Mouse (Mus musculus): ENCODE measurements around the gene Nsmf. TPM values are rescaled to one million over a fixed set of nuclear protein-coding genes. Genes with fewer than 3 reads are reported as not detected.

Nsmf gene
- polyA plus RNA-seq, 1 experiment from 2014 or later = 143 TPM

GRCm38 (mm10) chr2:25072398-25072797 lies 18.2 kb downstream of the Nsmf start:
- ATAC-seq (ENCODE audit: low read depth) = no peak
- H3K27ac ChIP-seq (ENCODE audit: low read depth, low read length) = no peak overlapping the region
- H3K4me3 ChIP-seq (ENCODE audit: low read depth, low read length) = no peak overlapping the region
- no peak overlapping the region for H3K9ac ChIP-seq (replicated peaks; ENCODE audit: low read depth, low read length)
- no peaks in the 10 kb centered on the region for H3K36me3 ChIP-seq (ENCODE audit: control insufficient read depth, insufficient read depth, low read length)
- H3K27me3 ChIP-seq (ENCODE audit: control insufficient read depth, insufficient read depth, low read length) = no peaks in the 10 kb centered on the region
- 95% methylated on average over 4 of the region's 4 CpGs for WGBS
- H3K4me1 ChIP-seq (ENCODE audit: control insufficient read depth, insufficient read depth, low read length) = no peaks in the 10 kb centered on the region
- H3K4me2 ChIP-seq (ENCODE audit: low read depth, low read length) = no peak overlapping the region
- no peaks in the 10 kb centered on the region for H3K9me3 ChIP-seq (ENCODE audit: control insufficient read depth, low read length)

DNA sequence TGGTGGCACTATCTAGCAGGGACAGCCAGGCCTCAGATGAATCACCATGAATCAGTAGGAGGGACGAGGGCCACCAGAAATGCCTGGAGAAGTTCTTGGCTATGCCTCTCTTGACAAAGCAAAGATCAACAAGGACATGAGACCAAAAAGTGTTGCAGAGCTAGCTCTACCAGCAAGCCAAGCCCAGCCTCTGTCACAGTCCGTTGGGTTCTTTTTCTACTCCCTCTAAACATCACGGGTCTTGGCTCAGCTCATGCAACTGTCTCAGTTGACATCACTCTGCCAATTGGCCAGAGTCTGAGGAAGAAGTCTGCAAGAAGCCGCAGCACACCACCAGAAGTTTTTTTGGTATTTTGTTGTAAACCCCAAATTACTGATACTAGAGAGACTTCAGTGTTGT lies 21.4 kb downstream of the Nsmf start:
- 69% methylated on average over 4 of the region's 4 CpGs for WGBS

GRCm38 (mm10) chr2:25078967-25079366 lies 24.8 kb downstream of the Nsmf start:
- no peaks in the 10 kb centered on the region for H3K4me1 ChIP-seq (ENCODE audit: control insufficient read depth, insufficient read depth, low read length)
- H3K27me3 ChIP-seq (ENCODE audit: control insufficient read depth, insufficient read depth, low read length) = no peaks in the 10 kb centered on the region
- no peak for ATAC-seq (ENCODE audit: low read depth)
- WGBS = 67% methylated on average over 1 of the region's 1 CpGs
- H3K9ac ChIP-seq (replicated peaks; ENCODE audit: low read depth, low read length) = no peak overlapping the region
- H3K4me2 ChIP-seq (ENCODE audit: low read depth, low read length) = no peak overlapping the region
- H3K36me3 ChIP-seq (ENCODE audit: control insufficient read depth, insufficient read depth, low read length) = no peaks in the 10 kb centered on the region
- no peaks in the 10 kb centered on the region for H3K9me3 ChIP-seq (ENCODE audit: control insufficient read depth, low read length)
- no peak overlapping the region for H3K4me3 ChIP-seq (ENCODE audit: low read depth, low read length)
- no peak overlapping the region for H3K27ac ChIP-seq (ENCODE audit: low read depth, low read length)

More for the DNA sequence above, 21.4 kb downstream of the Nsmf start:
- no peak for ATAC-seq (ENCODE audit: low read depth)
- Histone ChIP-seq H3K27ac (ENCODE audit: low read depth, low read length) (no peak overlapping the region), H3K36me3 (ENCODE audit: control insufficient read depth, insufficient read depth, low read length) (no peaks in the 10 kb centered on the region), H3K4me2 (ENCODE audit: low read depth, low read length) (no peak overlapping the region), H3K27me3 (ENCODE audit: control insufficient read depth, insufficient read depth, low read length) (no peaks in the 10 kb centered on the region), H3K4me1 (ENCODE audit: control insufficient read depth, insufficient read depth, low read length) (no peaks in the 10 kb centered on the region), H3K9ac (replicated peaks; ENCODE audit: low read depth, low read length) (no peak overlapping the region), H3K4me3 (ENCODE audit: low read depth, low read length) (no peak overlapping the region), H3K9me3 (ENCODE audit: control insufficient read depth, low read length) (no peaks in the 10 kb centered on the region)

GRCm38 (mm10) chr2:25080076-25080475 lies 25.9 kb downstream of the Nsmf start, which contains the start of gene Entpd8:
TSS of gene Entpd8 (plus strand) at chr2:25080304.
- 75% methylated on average over 5 of the region's 5 CpGs for WGBS

GRCm38 (mm10) chr2:25083697-25084096 lies 29.5 kb downstream of the Nsmf start:
- H3K4me1 ChIP-seq (ENCODE audit: control insufficient read depth, insufficient read depth, low read length) = no peaks in the 10 kb centered on the region
- no peaks in the 10 kb centered on the region for H3K9me3 ChIP-seq (ENCODE audit: control insufficient read depth, low read length)
- ATAC-seq (ENCODE audit: low read depth) = no peak
- no peak overlapping the region for H3K9ac ChIP-seq (replicated peaks; ENCODE audit: low read depth, low read length)
- no peak overlapping the region for H3K4me2 ChIP-seq (ENCODE audit: low read depth, low read length)
- WGBS = 89% methylated on average over 4 of the region's 4 CpGs
- no peaks in the 10 kb centered on the region for H3K27me3 ChIP-seq (ENCODE audit: control insufficient read depth, insufficient read depth, low read length)
- H3K27ac ChIP-seq (ENCODE audit: low read depth, low read length) = no peak overlapping the region
- no peak overlapping the region for H3K4me3 ChIP-seq (ENCODE audit: low read depth, low read length)
- no peaks in the 10 kb centered on the region for H3K36me3 ChIP-seq (ENCODE audit: control insufficient read depth, insufficient read depth, low read length)

More at GRCm38 (mm10) chr2:25080076-25080475, 25.9 kb downstream of the Nsmf start, which contains the start of gene Entpd8:
- Histone ChIP-seq H3K9ac (replicated peaks; ENCODE audit: low read depth, low read length) (no peak within 1 kb of the TSS), H3K27me3 (ENCODE audit: control insufficient read depth, insufficient read depth, low read length) (no peaks in the 10 kb centered on the region), H3K27ac (ENCODE audit: low read depth, low read length) (no peak within 1 kb of the TSS), H3K4me2 (ENCODE audit: low read depth, low read length) (no peak within 1 kb of the TSS), H3K4me1 (ENCODE audit: control insufficient read depth, insufficient read depth, low read length) (no peaks in the 10 kb centered on the region), H3K9me3 (ENCODE audit: control insufficient read depth, low read length) (no peaks in the 10 kb centered on the region), H3K36me3 (ENCODE audit: control insufficient read depth, insufficient read depth, low read length) (no peaks in the 10 kb centered on the region), H3K4me3 (ENCODE audit: low read depth, low read length) (no peak within 1 kb of the TSS)
- no peak for ATAC-seq (ENCODE audit: low read depth)

- H3K9me3 ChIP-seq (ENCODE audit: control insufficient read depth, low read length) = no peaks in the 10 kb centered on the region
- H3K27me3 ChIP-seq (ENCODE audit: control insufficient read depth, insufficient read depth, low read length) = no peaks in the 10 kb centered on the region
- no peak overlapping the region for H3K4me3 ChIP-seq (ENCODE audit: low read depth, low read length)
- H3K4me1 ChIP-seq (ENCODE audit: control insufficient read depth, insufficient read depth, low read length) = no peaks in the 10 kb centered on the region
- 82% methylated on average over 5 of the region's 5 CpGs for WGBS
- no peaks in the 10 kb centered on the region for H3K36me3 ChIP-seq (ENCODE audit: control insufficient read depth, insufficient read depth, low read length)
- ATAC-seq (ENCODE audit: low read depth) = no peak
- H3K9ac ChIP-seq (replicated peaks; ENCODE audit: low read depth, low read length) = no peak overlapping the region
- no peak overlapping the region for H3K4me2 ChIP-seq (ENCODE audit: low read depth, low read length)
- H3K27ac ChIP-seq (ENCODE audit: low read depth, low read length) = no peak overlapping the region
Observed at GRCm38 (mm10) chr2:25085571-25085970, 31.4 kb downstream of the Nsmf start.

DNA sequence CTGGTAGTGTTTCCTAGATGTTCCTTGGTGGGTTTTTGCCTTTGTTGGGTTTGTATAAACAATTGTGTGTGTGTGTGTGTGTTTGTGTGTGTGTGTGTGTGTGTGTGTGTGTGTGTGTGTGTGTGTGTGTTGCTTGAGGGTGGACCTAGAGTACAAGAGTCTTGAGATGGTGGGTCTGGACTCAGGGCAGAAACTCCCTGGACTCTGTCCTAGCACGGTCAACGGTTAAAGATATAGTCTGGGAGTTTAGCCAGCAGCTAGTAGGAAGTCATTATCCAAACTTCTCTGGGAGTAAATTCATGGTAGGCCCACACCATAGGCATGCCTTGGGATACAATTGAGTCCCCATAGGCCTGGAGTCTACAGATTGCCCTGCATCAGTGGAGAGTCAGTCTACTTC lies 33.7 kb downstream of the Nsmf start:
- Histone ChIP-seq H3K4me1 (ENCODE audit: control insufficient read depth, insufficient read depth, low read length) (no peaks in the 10 kb centered on the region), H3K9ac (replicated peaks; ENCODE audit: low read depth, low read length) (no peak overlapping the region), H3K36me3 (ENCODE audit: control insufficient read depth, insufficient read depth, low read length) (no peaks in the 10 kb centered on the region), H3K27me3 (ENCODE audit: control insufficient read depth, insufficient read depth, low read length) (no peaks in the 10 kb centered on the region), H3K4me3 (ENCODE audit: low read depth, low read length) (no peak overlapping the region), H3K4me2 (ENCODE audit: low read depth, low read length) (no peak overlapping the region), H3K27ac (ENCODE audit: low read depth, low read length) (no peak overlapping the region), H3K9me3 (ENCODE audit: control insufficient read depth, low read length) (no peaks in the 10 kb centered on the region)
- ATAC-seq (ENCODE audit: low read depth) = no peak
- WGBS = 95% methylated on average over 2 of the region's 2 CpGs

DNA sequence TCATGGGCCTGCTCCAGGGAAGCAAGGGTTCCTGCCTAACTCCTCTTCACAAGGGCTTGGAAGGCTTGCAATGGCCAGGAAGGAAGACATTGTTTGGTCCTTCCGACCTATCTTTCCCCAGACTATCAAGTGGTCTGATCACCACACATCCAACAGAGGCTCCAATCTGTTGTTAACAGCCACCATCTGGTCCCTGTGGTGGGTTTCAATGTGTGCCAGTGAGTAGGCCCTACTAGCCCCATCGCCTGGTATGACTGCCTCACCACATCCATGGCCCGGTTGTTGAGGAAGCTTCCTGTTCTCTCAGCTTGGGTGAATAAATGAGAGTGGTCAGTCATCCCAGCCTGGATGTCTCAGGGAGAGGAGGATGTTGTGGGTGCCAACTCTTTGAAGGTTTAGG lies 34.5 kb downstream of the Nsmf start:
- H3K9me3 ChIP-seq (ENCODE audit: control insufficient read depth, low read length) = no peaks in the 10 kb centered on the region
- H3K4me2 ChIP-seq (ENCODE audit: low read depth, low read length) = no peak overlapping the region
- H3K27me3 ChIP-seq (ENCODE audit: control insufficient read depth, insufficient read depth, low read length) = no peaks in the 10 kb centered on the region
- no peaks in the 10 kb centered on the region for H3K4me1 ChIP-seq (ENCODE audit: control insufficient read depth, insufficient read depth, low read length)
- 95% methylated on average over 3 of the region's 3 CpGs for WGBS
- H3K27ac ChIP-seq (ENCODE audit: low read depth, low read length) = no peak overlapping the region
- no peak overlapping the region for H3K9ac ChIP-seq (replicated peaks; ENCODE audit: low read depth, low read length)
- no peak for ATAC-seq (ENCODE audit: low read depth)
- H3K4me3 ChIP-seq (ENCODE audit: low read depth, low read length) = no peak overlapping the region
- H3K36me3 ChIP-seq (ENCODE audit: control insufficient read depth, insufficient read depth, low read length) = no peaks in the 10 kb centered on the region

DNA sequence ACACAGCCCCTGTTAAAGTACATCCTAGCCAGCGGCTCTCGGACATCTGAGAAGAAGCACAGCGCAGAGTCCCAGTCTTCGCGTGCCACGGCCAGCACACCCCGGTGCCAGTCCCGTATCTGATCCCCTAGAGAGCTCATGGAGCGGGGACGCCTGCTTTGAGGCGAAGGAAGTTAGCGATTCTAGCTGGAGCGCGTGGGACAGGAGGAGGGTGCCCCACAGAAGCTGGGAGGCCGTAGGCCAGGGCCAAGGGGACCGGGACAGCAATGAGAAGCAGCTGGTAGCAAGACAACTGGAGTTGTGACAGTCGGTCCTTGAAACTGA lies 40.6 kb downstream of the Nsmf start:
- H3K27me3 ChIP-seq (ENCODE audit: control insufficient read depth, insufficient read depth, low read length) = no peaks in the 10 kb centered on the region
- no peak overlapping the region for H3K27ac ChIP-seq (ENCODE audit: low read depth, low read length)
- no peak for ATAC-seq (ENCODE audit: low read depth)
- no peaks in the 10 kb centered on the region for H3K9me3 ChIP-seq (ENCODE audit: control insufficient read depth, low read length)
- 37% methylated on average over 17 of the region's 17 CpGs for WGBS
- H3K9ac ChIP-seq (replicated peaks; ENCODE audit: low read depth, low read length) = no peak overlapping the region
- H3K4me3 ChIP-seq (ENCODE audit: low read depth, low read length) = no peak overlapping the region
- H3K36me3 ChIP-seq (ENCODE audit: control insufficient read depth, insufficient read depth, low read length) = no peaks in the 10 kb centered on the region
- 0 out of 2 replicates have a peak, but pooled peaks cover 2% of the 10 kb centered on the region for H3K4me1 ChIP-seq (ENCODE audit: control insufficient read depth, insufficient read depth, low read length)
- no peak overlapping the region for H3K4me2 ChIP-seq (ENCODE audit: low read depth, low read length)

Data from neural tube, embryonic 14.5 days (tissue).